Mouse (Mus musculus) stomach, postnatal 0 days (tissue): Measurements from ENCODE around the gene Lhx2.

Experiments
- CTCF ChIP-seq: IDR thresholded peaks from 2 replicates; pipeline ENCODE4 v1.5.1; 2016; ENCODE audit warnings: antibody characterized with exemption, low read depth, mild to moderate bottlenecking, moderate library complexity
- EP300 ChIP-seq: optimal IDR thresholded peaks from 2 replicates; pipeline ENCODE3; 2016; ENCODE audit warnings: antibody characterized with exemption

- no peak for TF ChIP-seq CTCF
- no peak for TF ChIP-seq EP300
Observed at GRCm38 (mm10) chr2:38312921-38313320, 26.2 kb upstream of the Lhx2 start.
